Mouse (Mus musculus) heart, adult 8-10 months (tissue): ENCODE results near the gene Ccdc90b. TPM values are rescaled to one million over a fixed set of nuclear protein-coding genes. Genes with fewer than 3 reads are reported as not detected.

ENCODE experiments used
- total RNA-seq, 4 experiments: library from RNA; stranded (reverse); gene quantifications; 2 replicates each; pipeline ENCODE4 v1.2.4; 2022

The Ccdc90b gene
- total RNA-seq, 4 experiments from 2014 or later, result 41.6 to 48.5 (median 44.1) TPM

Other genes with a start within 250 kb of the Ccdc90b start
- gene Ankrd42, start 76.0 kb downstream of the Ccdc90b start, total RNA-seq, result 1 to 10 TPM in 2 of 4 experiments, under 1 TPM in 2; 0.62 to 1.4 (median 1.0) TPM
- 10 to 100 TPM; 24.0 to 30.4 (median 24.7) TPM for gene Pcf11, start 108.8 kb downstream of the Ccdc90b start, total RNA-seq
- gene Rab30, start 180.5 kb downstream of the Ccdc90b start, total RNA-seq, result 10 to 100 TPM in 3 of 4 experiments, 1 to 10 TPM in 1; 9.5 to 20.6 (median 11.9) TPM